Mouse (Mus musculus) embryonic facial prominence, embryonic 12.5 days (tissue): Measurements from ENCODE around the gene Msi2. TPM values are rescaled to one million over a fixed set of nuclear protein-coding genes. Genes with fewer than 3 reads are reported as not detected.

Experiments
- ATAC-seq: fragments of 200-750 bp; cut with Nextera tagmentation; 2 replicates; pipeline ENCODE4 v1.8.0; 2017; ENCODE audit not compliant: insufficient number of reproducible peaks, insufficient read depth, low FRiP score, low TSS enrichment
- H3K27ac ChIP-seq: fragments of 300-500 bp; sonication (generic); 2 replicates; pipeline ENCODE4 v1.5.1; 2016; ENCODE audit warnings: mild to moderate bottlenecking
- H3K27me3 ChIP-seq: fragments of 300-500 bp; sonication (generic); 2 replicates; pipeline ENCODE4 v1.6.1; 2016; ENCODE audit warnings: mild to moderate bottlenecking, moderate library complexity
- H3K36me3 ChIP-seq: fragments of 300-500 bp; sonication (generic); 2 replicates; pipeline ENCODE4 v1.6.1; 2016; ENCODE audit warnings: mild to moderate bottlenecking
- H3K4me1 ChIP-seq: fragments of 300-500 bp; sonication (generic); 2 replicates; pipeline ENCODE4 v1.6.1; 2016
- H3K4me2 ChIP-seq: fragments of 300-500 bp; sonication (generic); replicated peaks from 2 replicates; pipeline ENCODE4 v1.6.1; 2016; ENCODE audit warnings: mild to moderate bottlenecking, moderate library complexity
- H3K4me3 ChIP-seq: fragments of 300-500 bp; sonication (generic); 2 replicates; pipeline ENCODE4 v1.5.1; 2016; ENCODE audit warnings: mild to moderate bottlenecking
- H3K9ac ChIP-seq: fragments of 300-500 bp; sonication (generic); 2 replicates; pipeline ENCODE4 v1.6.1; 2016; ENCODE audit warnings: mild to moderate bottlenecking, moderate library complexity
- H3K9me3 ChIP-seq: fragments of 300-500 bp; sonication (generic); 2 replicates; pipeline ENCODE4 v1.6.1; 2016; ENCODE audit warnings: mild to moderate bottlenecking, moderate library complexity
- WGBS: fragments of 180-500 bp; shearing (Covaris S2); methylation state at CpG from one replicate; pipeline ENCODE4 v1.1.7; 2016; 5-methylcytosine and 5-hydroxymethylcytosine counted together
- polyA plus RNA-seq: library from polyadenylated mRNA; unstranded; fragments of >200 nt; fragmentation: Nextera tagmentation; extraction: Ambion mirVana; gene quantifications from 2 replicates; pipeline ENCODE4 v1.2.1, GENCODE M21; 2016

Gene Msi2
- polyA plus RNA-seq, 1 experiment from 2014 or later = 22.0 TPM

DNA sequence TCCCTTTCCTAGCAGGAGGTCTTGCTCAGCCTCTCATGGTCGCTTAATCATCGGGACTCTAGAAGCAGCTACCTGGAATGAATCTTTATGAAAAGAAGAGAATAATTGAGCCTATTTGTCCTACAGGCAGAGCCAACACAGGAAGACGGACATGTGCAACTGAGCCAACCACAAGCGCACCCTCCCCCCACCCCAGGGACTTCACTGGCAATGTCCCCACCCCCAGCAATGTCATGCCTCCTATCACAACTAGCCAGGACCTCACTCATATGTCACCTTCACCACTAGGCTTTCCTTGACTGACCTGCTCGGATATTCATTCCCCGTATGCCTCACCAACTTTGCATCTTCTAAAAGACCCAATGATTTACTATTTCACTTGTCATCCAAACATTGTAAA, 112.5 kb downstream of the Msi2 start:
- 72% methylated on average over 6 of the region's 6 CpGs for WGBS
- ATAC-seq = no peak
- no peak overlapping the region for H3K27ac ChIP-seq
- H3K36me3 ChIP-seq = peaks cover 7% of the 10 kb centered on the region; the same call in 1 of the 2 replicates
- no peaks in the 10 kb centered on the region for H3K27me3 ChIP-seq
- no peak overlapping the region for H3K9ac ChIP-seq
- no peak overlapping the region for H3K4me3 ChIP-seq
- H3K9me3 ChIP-seq = no peaks in the 10 kb centered on the region
- H3K4me2 ChIP-seq = no peak overlapping the region
- peaks cover 22% of the 10 kb centered on the region for H3K4me1 ChIP-seq

DNA sequence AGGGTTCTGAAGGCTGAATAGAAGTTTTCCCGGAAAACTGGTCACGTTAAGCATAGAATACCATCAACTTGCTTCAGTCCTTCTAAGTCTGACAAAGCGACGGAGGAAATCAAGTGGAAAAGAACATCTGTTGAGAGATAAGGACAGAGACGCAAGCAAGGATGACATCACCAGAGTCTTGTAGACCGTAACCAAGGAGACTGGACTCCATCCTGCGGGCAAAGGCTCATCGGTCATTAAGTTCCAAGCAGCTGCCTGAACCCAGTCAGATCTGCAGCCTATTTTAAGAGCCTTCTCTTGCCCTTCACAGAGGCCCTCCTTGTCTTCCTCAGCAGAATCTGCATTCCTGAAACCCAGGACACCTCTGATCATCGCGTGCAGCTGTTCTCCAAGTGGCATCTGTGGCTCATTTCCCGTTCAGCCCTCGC, 113.2 kb downstream of the Msi2 start:
- H3K4me1 ChIP-seq = peaks cover 29% of the 10 kb centered on the region
- peak; percentile 52; the same call in 1 of the 2 replicates for ATAC-seq

DNA sequence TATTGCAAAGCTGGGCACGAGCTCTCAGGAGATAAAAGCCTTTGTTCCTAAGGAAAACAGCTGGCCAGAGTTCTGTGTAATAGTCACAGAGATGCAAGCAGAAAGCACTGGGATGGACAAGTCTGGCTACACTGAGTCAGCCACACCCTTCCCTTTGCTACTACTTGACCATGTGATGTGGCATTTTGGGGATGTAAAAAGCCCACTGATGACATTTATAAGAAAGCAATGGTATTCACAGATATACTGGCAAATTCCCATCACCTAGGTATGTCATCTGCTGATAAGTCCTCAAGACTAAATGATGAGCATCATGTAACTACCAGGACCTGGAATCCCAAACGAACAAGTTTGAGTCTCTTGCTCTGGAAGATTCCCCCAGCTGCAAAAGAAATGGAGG, 113.7 kb downstream of the Msi2 start:
- Histone ChIP-seq H3K27me3 (no peaks in the 10 kb centered on the region), H3K4me1 (peaks cover 31% of the 10 kb centered on the region), H3K9ac (no peak overlapping the region), H3K27ac (no peak overlapping the region), H3K4me3 (no peak overlapping the region), H3K4me2 (no peak overlapping the region), H3K9me3 (no peaks in the 10 kb centered on the region), H3K36me3 (peaks cover 7% of the 10 kb centered on the region; the same call in 1 of the 2 replicates)
- 77% methylated on average over 2 of the region's 2 CpGs for WGBS
- no peak for ATAC-seq

More for the DNA sequence above, 113.2 kb downstream of the Msi2 start:
- 51% methylated on average over 12 of the region's 12 CpGs for WGBS
- Histone ChIP-seq H3K9ac (no peak overlapping the region), H3K27ac (peak overlapping the region; percentile 14; the same call in 1 of the 2 replicates), H3K4me3 (no peak overlapping the region), H3K27me3 (no peaks in the 10 kb centered on the region), H3K36me3 (peaks cover 7% of the 10 kb centered on the region; the same call in 1 of the 2 replicates), H3K9me3 (no peaks in the 10 kb centered on the region), H3K4me2 (no peak overlapping the region)

DNA sequence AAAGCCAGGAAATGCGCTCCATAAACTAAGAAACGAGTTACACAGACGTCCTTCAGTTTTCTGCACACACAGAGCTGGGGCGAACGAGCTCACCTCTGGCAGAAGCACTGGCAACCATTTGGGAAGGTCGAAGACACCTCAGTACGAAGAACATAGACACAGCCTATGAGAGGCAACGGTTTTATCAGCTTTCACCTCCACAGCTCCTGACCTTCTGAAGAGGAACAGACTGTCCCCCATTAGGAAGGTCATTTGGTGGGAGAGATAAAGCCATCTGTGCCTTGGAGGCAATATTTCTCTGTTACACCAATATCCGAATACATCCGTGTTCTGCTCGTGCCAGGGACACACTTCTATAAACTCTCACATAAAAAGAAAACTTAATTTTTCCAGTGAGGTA, 114.9 kb downstream of the Msi2 start:
- WGBS = 90% methylated on average over 11 of the region's 11 CpGs
- H3K4me1 ChIP-seq = peaks cover 38% of the 10 kb centered on the region
- no peak overlapping the region for H3K4me3 ChIP-seq
- peaks cover 7% of the 10 kb centered on the region; the same call in 1 of the 2 replicates for H3K36me3 ChIP-seq
- ATAC-seq = no peak
- no peaks in the 10 kb centered on the region for H3K27me3 ChIP-seq
- no peak overlapping the region for H3K4me2 ChIP-seq
- no peak overlapping the region for H3K9ac ChIP-seq
- H3K27ac ChIP-seq = no peak overlapping the region
- no peaks in the 10 kb centered on the region for H3K9me3 ChIP-seq

DNA sequence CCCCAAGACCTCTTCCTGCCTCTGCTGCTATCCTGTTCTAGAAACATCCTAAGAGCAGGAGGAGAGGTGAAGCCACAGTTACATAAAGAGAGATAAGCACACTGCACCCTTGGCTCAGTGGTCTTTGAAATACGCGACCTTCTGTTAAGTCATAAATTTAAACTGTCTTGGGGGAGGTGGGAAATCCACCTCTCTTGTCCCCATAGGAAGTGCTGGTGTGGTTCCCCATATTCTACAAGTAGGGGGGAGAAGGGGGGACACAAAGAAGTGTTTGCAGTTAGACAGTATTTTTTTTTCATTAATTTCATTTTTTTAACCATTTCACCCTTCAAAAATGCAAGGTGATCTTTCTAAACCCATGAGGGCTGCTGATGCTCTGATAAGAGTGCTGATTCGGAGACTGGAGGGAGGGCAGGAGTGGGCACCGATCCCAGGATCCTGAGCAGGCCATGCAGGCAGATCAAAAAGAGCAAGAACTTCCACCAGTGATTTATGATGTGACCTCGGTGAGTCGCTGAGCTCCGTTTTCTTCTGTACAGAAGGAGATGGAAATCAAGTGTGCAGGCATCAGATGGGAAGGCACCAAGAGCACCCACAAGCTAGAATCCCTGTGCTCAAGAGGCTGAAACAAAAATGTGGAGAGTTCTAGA, 115.7 kb downstream of the Msi2 start:
- Histone ChIP-seq H3K4me2 (no peak overlapping the region), H3K4me3 (no peak overlapping the region), H3K27ac (no peak overlapping the region), H3K4me1 (peaks cover 39% of the 10 kb centered on the region), H3K9me3 (no peaks in the 10 kb centered on the region), H3K36me3 (peaks cover 7% of the 10 kb centered on the region; the same call in 1 of the 2 replicates), H3K27me3 (no peaks in the 10 kb centered on the region), H3K9ac (no peak overlapping the region)
- 90% methylated on average over 7 of the region's 7 CpGs for WGBS
- no peak for ATAC-seq

DNA sequence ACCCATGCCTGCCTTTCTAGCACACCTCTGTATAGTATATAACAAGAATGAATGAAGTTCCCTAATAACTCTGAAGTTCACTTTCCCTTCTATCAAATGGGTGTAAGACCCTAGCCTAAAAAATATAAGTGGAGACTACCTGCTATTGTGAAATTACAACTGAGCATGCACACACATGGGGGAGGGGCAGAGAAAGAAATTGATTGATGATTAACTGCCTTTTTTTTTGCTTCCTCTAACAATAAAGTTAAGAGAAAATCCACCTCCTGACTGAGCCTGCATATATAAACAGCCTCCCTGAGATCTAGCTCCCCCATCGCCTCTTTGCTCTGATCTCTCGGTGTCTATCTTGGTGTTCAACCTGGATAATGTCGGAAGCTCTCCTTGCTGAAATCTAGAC, 118.1 kb downstream of the Msi2 start:
- Histone ChIP-seq H3K27ac (no peak overlapping the region), H3K27me3 (no peaks in the 10 kb centered on the region), H3K36me3 (peaks cover 5% of the 10 kb centered on the region; the same call in 1 of the 2 replicates), H3K9me3 (no peaks in the 10 kb centered on the region), H3K4me1 (peaks cover 44% of the 10 kb centered on the region), H3K4me2 (no peak overlapping the region), H3K9ac (no peak overlapping the region), H3K4me3 (no peak overlapping the region)
- ATAC-seq = no peak
- 90% methylated on average over 3 of the region's 3 CpGs for WGBS

DNA sequence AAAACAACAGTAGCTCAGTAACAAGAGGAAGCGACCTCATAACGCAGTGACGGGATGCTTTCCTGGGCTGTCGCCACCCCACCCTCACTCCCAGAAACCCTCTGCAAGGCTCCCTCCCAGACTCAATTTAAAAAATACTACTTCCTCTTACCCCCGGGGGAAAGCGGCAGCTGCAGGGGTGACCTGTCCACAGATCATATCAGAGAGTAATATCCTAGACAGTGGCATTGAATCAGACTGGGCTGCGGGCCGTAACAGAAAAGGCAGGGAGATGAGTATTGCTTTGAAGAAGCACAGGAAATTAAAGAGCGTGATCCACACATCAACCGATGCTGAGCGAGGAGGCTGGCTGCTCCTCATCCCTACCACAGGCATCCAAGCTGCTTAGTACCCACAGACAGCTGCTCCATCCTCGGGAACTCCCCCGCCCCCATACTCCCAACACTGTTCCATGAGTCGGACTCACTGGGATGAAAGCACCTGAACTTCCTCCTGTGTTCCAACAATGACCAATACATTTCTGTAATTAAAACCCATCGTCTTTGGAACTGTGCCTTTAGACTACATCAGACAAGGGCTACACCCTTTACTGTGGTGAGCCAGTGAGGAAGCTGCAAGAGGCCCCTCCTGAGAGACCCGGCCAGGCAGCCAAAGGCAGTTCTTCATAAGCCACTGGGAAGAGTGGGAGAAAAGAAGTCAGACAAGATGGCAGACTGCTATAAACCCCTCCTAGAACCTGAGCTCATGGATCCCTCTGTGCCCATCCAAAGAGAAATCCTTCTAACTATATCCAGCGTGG, 118.8 kb downstream of the Msi2 start:
- Histone ChIP-seq H3K9me3 (no peaks in the 10 kb centered on the region), H3K27ac (peak overlapping the region; percentile 61), H3K4me2 (no peak overlapping the region), H3K36me3 (peaks cover 4% of the 10 kb centered on the region; the same call in 1 of the 2 replicates), H3K27me3 (no peaks in the 10 kb centered on the region), H3K4me3 (no peak overlapping the region), H3K9ac (no peak overlapping the region), H3K4me1 (peaks cover 51% of the 10 kb centered on the region)
- WGBS = 56% methylated on average over 17 of the region's 17 CpGs
- no peak for ATAC-seq

DNA sequence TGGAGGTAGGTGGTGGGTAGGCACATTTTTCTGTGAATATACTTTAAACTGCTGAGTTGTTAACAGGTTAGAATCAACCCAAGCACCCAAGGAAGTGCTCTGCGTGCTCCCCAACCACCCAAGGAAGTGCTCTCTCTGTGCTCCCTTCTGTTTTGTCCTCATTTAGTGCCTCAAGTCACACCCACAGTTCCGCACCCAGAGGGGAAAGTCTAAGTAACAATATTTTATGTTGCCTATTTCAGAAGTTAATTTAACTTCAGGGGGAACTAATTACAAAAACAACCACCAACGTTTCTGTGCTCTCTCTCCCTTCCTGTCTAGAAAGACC, 119.5 kb downstream of the Msi2 start:
- 58% methylated on average over 3 of the region's 3 CpGs for WGBS
- peaks cover 4% of the 10 kb centered on the region; the same call in 1 of the 2 replicates for H3K36me3 ChIP-seq
- no peaks in the 10 kb centered on the region for H3K27me3 ChIP-seq
- no peak overlapping the region for H3K9ac ChIP-seq
- H3K27ac ChIP-seq = peak overlapping the region; percentile 61
- no peak for ATAC-seq
- peaks cover 57% of the 10 kb centered on the region for H3K4me1 ChIP-seq
- no peaks in the 10 kb centered on the region for H3K9me3 ChIP-seq
- H3K4me3 ChIP-seq = no peak overlapping the region
- H3K4me2 ChIP-seq = no peak overlapping the region

DNA sequence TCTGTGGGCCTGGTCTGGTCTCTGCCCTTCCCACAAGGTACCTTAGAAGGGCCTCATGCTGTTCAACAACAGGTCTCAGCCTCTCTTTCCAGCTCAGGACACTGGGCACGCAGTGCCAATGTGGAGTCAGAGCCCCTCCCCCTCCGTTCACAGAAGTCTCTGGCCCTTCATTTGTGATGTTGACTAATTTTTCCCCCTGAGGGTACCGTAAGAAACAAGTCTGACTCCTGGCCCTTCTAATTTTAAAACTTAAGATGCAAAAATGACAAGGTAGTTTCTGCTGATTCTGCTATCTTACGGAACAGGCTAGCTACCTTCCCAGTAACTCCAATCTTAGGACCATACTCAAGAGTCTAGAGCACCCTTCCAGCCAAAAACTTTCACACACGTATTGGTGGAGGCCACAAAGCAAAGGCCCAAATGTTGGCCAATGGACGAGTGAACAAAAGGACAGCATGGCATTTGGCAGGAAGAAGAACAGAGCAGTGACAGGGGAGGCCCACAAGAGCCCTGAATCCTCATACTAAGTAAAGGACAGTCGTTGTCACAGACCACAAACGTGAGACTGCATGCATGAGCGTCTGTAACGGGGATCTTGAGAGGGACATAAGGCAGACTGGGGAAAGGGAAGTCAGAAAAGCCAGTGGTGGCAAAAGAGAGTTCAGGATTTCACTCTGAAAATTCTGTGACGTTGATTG, 120.0 kb downstream of the Msi2 start:
- Histone ChIP-seq H3K4me1 (peaks cover 58% of the 10 kb centered on the region), H3K27ac (no peak overlapping the region; the same call in 1 of the 2 replicates), H3K9me3 (no peaks in the 10 kb centered on the region), H3K9ac (no peak overlapping the region), H3K4me3 (no peak overlapping the region), H3K27me3 (no peaks in the 10 kb centered on the region), H3K4me2 (no peak overlapping the region), H3K36me3 (peaks cover 4% of the 10 kb centered on the region; the same call in 1 of the 2 replicates)
- ATAC-seq = no peak
- 75% methylated on average over 11 of the region's 11 CpGs for WGBS

DNA sequence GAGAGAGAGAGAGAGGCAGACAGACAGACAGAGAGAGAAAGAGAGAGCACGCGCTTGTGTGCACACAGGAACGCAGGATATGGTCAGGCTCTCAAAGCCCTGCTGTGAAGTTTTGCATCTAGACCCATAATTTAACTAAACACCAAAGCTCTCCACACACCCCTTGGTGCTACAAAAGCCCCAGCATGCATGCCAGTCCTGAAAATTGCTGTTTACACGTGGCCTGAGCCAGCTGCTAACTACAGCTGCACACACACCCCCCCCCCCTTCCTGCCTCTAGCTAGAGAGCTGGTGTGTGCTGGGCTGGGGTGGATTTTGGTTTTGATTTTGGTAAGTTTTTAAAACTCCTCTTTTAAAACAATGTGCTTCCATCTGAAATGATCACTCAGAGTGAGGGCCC, 122.7 kb downstream of the Msi2 start:
- 62% methylated on average over 4 of the region's 4 CpGs for WGBS
- Histone ChIP-seq H3K4me2 (no peak overlapping the region), H3K4me1 (peaks cover 51% of the 10 kb centered on the region), H3K36me3 (no peaks in the 10 kb centered on the region), H3K27me3 (no peaks in the 10 kb centered on the region), H3K9me3 (no peaks in the 10 kb centered on the region), H3K4me3 (no peak overlapping the region), H3K27ac (peak overlapping the region; percentile 80; the same call in 1 of the 2 replicates), H3K9ac (no peak overlapping the region)
- ATAC-seq = no peak

DNA sequence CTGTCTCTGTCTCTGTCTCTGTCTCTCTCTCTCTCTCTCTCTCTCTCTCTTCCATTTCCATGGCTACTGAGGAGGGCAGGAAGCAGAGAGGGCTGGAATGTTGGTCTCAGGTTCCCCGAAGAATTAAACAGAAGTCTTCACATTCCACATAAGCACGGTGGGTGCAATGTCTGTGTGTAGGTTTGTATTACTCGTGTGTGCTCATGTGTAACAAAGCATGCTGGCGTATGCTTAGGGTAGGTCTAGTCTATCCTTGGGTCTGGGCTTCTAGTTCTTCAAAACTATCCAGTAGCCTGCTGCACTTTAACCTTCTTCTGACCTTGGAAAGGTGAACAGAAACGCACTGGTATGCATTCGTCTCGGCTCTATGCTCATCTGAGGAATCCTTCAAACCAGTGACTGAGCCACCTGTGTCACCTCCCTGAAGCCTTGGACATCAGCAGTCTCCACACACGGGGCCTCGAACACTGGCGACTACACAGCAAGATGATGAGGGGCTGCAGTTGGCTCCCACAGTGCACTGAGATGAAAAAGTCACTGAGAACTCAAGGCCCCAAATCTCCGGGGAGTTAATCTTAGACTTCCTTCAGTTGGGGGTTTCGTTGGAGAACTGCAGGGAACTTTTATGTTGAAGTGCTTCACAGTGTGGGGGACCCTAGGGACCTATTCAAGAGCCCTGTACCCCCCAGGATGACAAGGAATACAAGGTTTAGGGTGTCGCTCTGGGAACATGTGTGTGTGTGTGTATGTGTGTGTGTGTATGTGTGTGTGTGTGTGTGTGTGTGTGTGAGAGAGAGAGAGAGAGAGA, 123.3 kb downstream of the Msi2 start:
- no peak overlapping the region for H3K4me3 ChIP-seq
- H3K27ac ChIP-seq = peak overlapping the region; percentile 80
- H3K4me2 ChIP-seq = no peak overlapping the region; the same call in 1 of the 2 replicates
- peaks cover under 1% of the 10 kb centered on the region; the same call in 1 of the 2 replicates for H3K36me3 ChIP-seq
- no peaks in the 10 kb centered on the region for H3K9me3 ChIP-seq
- peaks cover 47% of the 10 kb centered on the region for H3K4me1 ChIP-seq
- no peak for ATAC-seq
- WGBS = 44% methylated on average over 13 of the region's 13 CpGs
- H3K27me3 ChIP-seq = no peaks in the 10 kb centered on the region
- H3K9ac ChIP-seq = no peak overlapping the region
